In the genomic region with DNA sequence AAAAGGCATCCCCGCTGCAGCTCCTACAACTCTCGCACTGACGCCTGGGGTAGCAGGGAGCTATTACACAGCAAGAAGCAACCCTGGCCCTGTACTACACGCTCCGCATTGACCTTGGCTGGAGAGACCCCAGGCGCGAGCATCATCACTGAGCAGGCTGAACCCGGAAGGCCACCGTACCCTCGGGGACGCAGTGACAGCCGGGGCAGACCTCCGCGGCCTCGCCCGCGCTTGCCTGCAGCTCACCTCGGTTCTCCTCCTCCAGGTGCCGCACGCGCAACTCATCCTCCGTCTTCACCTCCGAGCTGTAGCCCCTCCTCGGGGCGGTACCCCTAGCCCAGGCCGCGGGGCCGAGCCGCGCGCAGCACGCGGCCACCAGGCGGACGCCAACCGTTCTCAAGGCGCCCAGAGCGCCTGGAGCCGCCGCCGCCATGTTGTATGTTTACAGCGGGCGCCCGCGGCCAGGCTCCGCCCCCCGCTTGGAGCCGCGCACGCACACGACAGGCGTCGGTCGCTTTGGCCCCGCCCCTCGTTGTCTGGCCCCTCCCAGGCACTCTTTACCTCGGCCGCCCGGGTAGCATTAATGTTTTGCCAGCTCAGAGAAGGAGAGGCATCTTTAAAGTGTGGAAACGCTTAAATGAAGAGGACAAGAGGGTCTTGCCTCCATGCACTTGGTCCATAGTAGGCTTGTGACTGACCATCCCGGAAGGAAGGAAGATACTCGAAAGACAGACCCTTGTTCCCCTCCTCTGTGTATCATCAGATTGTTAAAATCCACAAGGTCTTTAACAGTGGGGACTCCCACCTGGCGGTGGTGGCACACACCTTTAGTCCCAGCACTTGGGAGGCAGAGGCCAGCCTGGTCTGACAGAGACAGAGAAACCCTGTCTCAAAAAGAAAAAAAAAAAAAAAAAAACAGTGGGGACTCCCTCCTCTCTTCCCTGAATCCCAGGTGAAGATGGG, we compare ENCODE assay signal across 8 mouse cellular contexts. TPM values are rescaled to one million over a fixed set of nuclear protein-coding genes. Genes with fewer than 3 reads are reported as not detected.
DNase-seq lines count a peak whose midpoint lies in the region; ATAC-seq and TF ChIP-seq lines count a peak whose summit lies in the region.

A gene (minus strand): TSS at position 473 of the 963 bp plus-strand sequence.

- peak; percentile 95 for ATAC-seq in CD4-positive, CD25-positive, alpha-beta regulatory T cell, adult 4 months
- peak; percentile 96 for ATAC-seq in heart, embryonic 14.5 days (ENCODE audit: insufficient number of reproducible peaks, insufficient read depth, low FRiP score, low read depth)
- ATAC-seq in liver, embryonic 16.5 days (ENCODE audit: low read depth): peak; percentile 96
- ATAC-seq in neural tube, embryonic 13.5 days (ENCODE audit: low read depth): peak; percentile 98

- no peak for TF ChIP-seq CTCF in testis, adult 2 months (IDR thresholded peaks at IDR 0.05; ENCODE audit: control insufficient read depth, insufficient read depth, insufficient replicate concordance, low read depth, low read length)

- peaks cover 14% of the 10 kb centered on the region; the same call in 1 of the 2 replicates for H3K4me1 ChIP-seq in brown adipose tissue, adult 24 weeks (ENCODE audit: control insufficient read depth, insufficient read depth, insufficient read length, low read length)
- peaks cover 0 to 23% of the 10 kb centered on the region in 2 experiments; a peak in 2 of 4 replicates for H3K4me1 ChIP-seq in heart, embryonic 14.5 days (ENCODE audit: control insufficient read depth in 2 of 2, insufficient read depth in 2 of 2, low read length in 2 of 2)
- H3K4me1 ChIP-seq in liver, embryonic 16.5 days (ENCODE audit: control insufficient read depth, low read depth, low read length): peaks cover 18% of the 10 kb centered on the region
- H3K4me1 ChIP-seq in neural tube, embryonic 13.5 days (replicated peaks): peaks cover 28% of the 10 kb centered on the region
- peaks cover 13% of the 10 kb centered on the region for H3K4me1 ChIP-seq in testis, adult 2 months (ENCODE audit: control insufficient read depth, insufficient read depth, low read length)

- no peaks in the 10 kb centered on the region for H3K27me3 ChIP-seq in heart, embryonic 14.5 days (ENCODE audit: control insufficient read depth, insufficient read depth, low read length)
- no peaks in the 10 kb centered on the region for H3K27me3 ChIP-seq in liver, embryonic 16.5 days (ENCODE audit: control insufficient read depth, insufficient read depth, low read depth, low read length)
- no peaks in the 10 kb centered on the region for H3K27me3 ChIP-seq in neural tube, embryonic 13.5 days
- H3K27me3 ChIP-seq in testis, adult 2 months (ENCODE audit: control insufficient read depth, insufficient read depth, low read length): no peaks in the 10 kb centered on the region

- under 1% methylated on average over 63 of the region's 63 CpGs for WGBS in heart, embryonic 14.5 days
- WGBS in liver, embryonic 16.5 days (ENCODE audit: insufficient replicate concordance): under 1% methylated on average over 63 of the region's 63 CpGs
- under 1% methylated on average over 63 of the region's 63 CpGs for WGBS in neural tube, embryonic 13.5 days

- peak within 1 kb of the TSS; percentile 77 for H3K9ac ChIP-seq in heart, embryonic 14.5 days (ENCODE audit: low read length)
- peak within 1 kb of the TSS; percentile 93 for H3K9ac ChIP-seq in liver, embryonic 16.5 days (ENCODE audit: low read depth, low read length)
- peak within 1 kb of the TSS; percentile 84 for H3K9ac ChIP-seq in neural tube, embryonic 13.5 days

- peak within 1 kb of the TSS; percentile 70 for H3K27ac ChIP-seq in brown adipose tissue, adult 24 weeks (replicated peaks; ENCODE audit: low read depth, low read length)
- H3K27ac ChIP-seq in heart, embryonic 14.5 days (replicated peaks in 1 of 2; ENCODE audit: control insufficient read depth in 1 of 2, insufficient read depth in 1 of 2, low read depth in 2 of 2, low read length in 2 of 2): peak within 1 kb of the TSS; percentile 72 to 75
- H3K27ac ChIP-seq in liver, embryonic 16.5 days (ENCODE audit: low read length): peak within 1 kb of the TSS; percentile 84
- H3K27ac ChIP-seq in neural tube, embryonic 13.5 days (replicated peaks): peak within 1 kb of the TSS; percentile 83
- H3K27ac ChIP-seq in testis, adult 2 months (ENCODE audit: control insufficient read depth, insufficient read depth, low read depth, low read length): peak within 1 kb of the TSS; percentile 93

- no peaks in the 10 kb centered on the region for H3K36me3 ChIP-seq in heart, embryonic 14.5 days (ENCODE audit: control insufficient read depth, insufficient read depth, low read length)
- H3K36me3 ChIP-seq in liver, embryonic 16.5 days (ENCODE audit: control insufficient read depth, insufficient read depth): no peaks in the 10 kb centered on the region
- H3K36me3 ChIP-seq in neural tube, embryonic 13.5 days: no peaks in the 10 kb centered on the region
- no peaks in the 10 kb centered on the region for H3K36me3 ChIP-seq in testis, adult 2 months (ENCODE audit: control insufficient read depth, insufficient read depth, low read length)

- TF ChIP-seq POLR2A in testis, adult 2 months (IDR thresholded peaks at IDR 0.05; ENCODE audit: control insufficient read depth, low read depth, low read length): peak; percentile 66

- DNase-seq in fibroblast of lung, adult 2 months (ENCODE audit: low read depth): peak; percentile 57
- peak; percentile 94 for DNase-seq in kidney, postnatal 14 days

- no peaks in the 10 kb centered on the region for H3K9me3 ChIP-seq in heart, embryonic 14.5 days (ENCODE audit: control insufficient read depth, low read length)
- H3K9me3 ChIP-seq in liver, embryonic 16.5 days (replicated peaks; ENCODE audit: control insufficient read depth, low read length): no peaks in the 10 kb centered on the region
- H3K9me3 ChIP-seq in neural tube, embryonic 13.5 days: no peaks in the 10 kb centered on the region

- H3K4me3 ChIP-seq in brown adipose tissue, adult 24 weeks (ENCODE audit: insufficient read depth, low read depth, low read length): peak within 1 kb of the TSS; percentile 99
- peak within 1 kb of the TSS; percentile 78 to 97 for H3K4me3 ChIP-seq in heart, embryonic 14.5 days (ENCODE audit: control insufficient read depth in 1 of 2, insufficient read depth in 1 of 2, low read depth in 1 of 2, low read length in 2 of 2)
- H3K4me3 ChIP-seq in liver, embryonic 16.5 days (ENCODE audit: low read depth, low read length): peak within 1 kb of the TSS; percentile 94
- peak within 1 kb of the TSS; percentile 64 for H3K4me3 ChIP-seq in neural tube, embryonic 13.5 days
- H3K4me3 ChIP-seq in testis, adult 2 months (ENCODE audit: control insufficient read depth, low read depth, low read length): peak within 1 kb of the TSS; percentile 95

- peak within 1 kb of the TSS; percentile 66 for H3K4me2 ChIP-seq in heart, embryonic 14.5 days (ENCODE audit: low read length)
- H3K4me2 ChIP-seq in liver, embryonic 16.5 days (ENCODE audit: low read depth, low read length): peak within 1 kb of the TSS; percentile 76
- peak within 1 kb of the TSS; percentile 74 for H3K4me2 ChIP-seq in neural tube, embryonic 13.5 days

RNA-seq across cellular contexts. Expression of the gene that starts here (rescaled TPM):
- polyA plus RNA-seq in CD4-positive, CD25-positive, alpha-beta regulatory T cell, adult 4 months (2017; shearing (Covaris generic)): 10 to 100 TPM; 32.7 to 47.4 TPM
- polyA plus RNA-seq in brown adipose tissue, adult 24 weeks (2012; ENCODE audit: insufficient read depth, insufficient read length, missing spikeins): 196 and 200 TPM in 2 replicates
- polyA plus RNA-seq in heart, embryonic 14.5 days (2014; fragmentation: Nextera tagmentation; extraction: Ambion mirVana): 56.1 and 56.4 TPM in 2 replicates
- 26.8 and 27.2 TPM in 2 replicates for polyA plus RNA-seq in liver, embryonic 16.5 days (2015; fragmentation: Nextera tagmentation; extraction: Ambion mirVana)
- polyA plus RNA-seq in neural tube, embryonic 13.5 days (2015; fragmentation: Nextera tagmentation; extraction: Ambion mirVana): 67.3 and 68.3 TPM in 2 replicates
- 6.1 TPM in 2 replicates for polyA plus RNA-seq in testis, adult 2 months (2012; rRNA removed)

Comparison
In these comparisons a context has a peak if more than half of its experiments do, and no peak if none do; other contexts are left out.
1. Peak in every context shown above with its lines: DNase-seq, ATAC-seq, H3K4me3 ChIP-seq and H3K27ac ChIP-seq.